Mouse (Mus musculus) ES-E14 (cell line): ENCODE data around the gene Aspdh.

Experiments used
- HCFC1 ChIP-seq: IDR thresholded peaks from 2 replicates; pipeline ENCODE4 v1.6.1; 2012; ENCODE audit warnings: low read length, inconsistent platforms, borderline replicate concordance; ENCODE audit not compliant: insufficient read depth
- ZNF384 ChIP-seq: IDR thresholded peaks from 2 replicates; pipeline ENCODE4 v1.6.1; 2012; ENCODE audit warnings: low read depth, low read length, inconsistent platforms

DNA sequence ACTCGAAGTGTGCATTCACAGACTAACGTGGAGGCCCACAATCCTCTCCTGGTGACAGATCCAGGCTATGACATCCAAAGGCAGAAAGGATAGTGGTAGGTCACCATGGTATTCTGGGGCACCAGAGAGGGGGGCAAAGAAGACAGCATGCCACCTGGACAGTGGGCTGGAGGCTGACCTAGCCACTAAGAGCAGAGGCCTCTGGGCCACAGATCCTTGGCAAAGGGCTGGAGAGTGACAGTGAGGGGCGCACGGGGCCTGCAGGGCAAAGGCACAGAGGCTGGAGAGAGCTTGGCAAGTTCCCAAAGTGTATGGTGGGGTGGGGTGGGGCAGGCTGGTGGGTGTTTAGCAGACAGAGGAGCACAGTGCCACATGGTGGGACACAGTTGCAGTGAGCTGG, 25.1 kb downstream of the Aspdh start:
- TF ChIP-seq HCFC1 (no peak), ZNF384 (no peak)
